Mouse (Mus musculus) frontal cortex, adult 2 months (tissue): ENCODE data around the gene Ust. TPM values are rescaled to one million over a fixed set of nuclear protein-coding genes. Genes with fewer than 3 reads are reported as not detected.
A peak's percentile ranks its signal among the peaks of the same experiment; 100 is the strongest.

Experiments used
- DNase-seq, 2 experiments: peaks; one replicate each; pipeline ENCODE4 v3.0.0; 2022; ENCODE audit warnings: low spot score in 1 of 2; ENCODE audit errors: extremely low spot score in 1 of 2
- polyA plus RNA-seq: library from polyadenylated mRNA; depleted of rRNA; stranded (reverse); fragments of >200 nt; gene quantifications from 2 replicates; pipeline ENCODE4 v1.2.3, GENCODE M21; 2012

Gene Ust
- polyA plus RNA-seq, 1 experiment: 14.5 TPM

DNA sequence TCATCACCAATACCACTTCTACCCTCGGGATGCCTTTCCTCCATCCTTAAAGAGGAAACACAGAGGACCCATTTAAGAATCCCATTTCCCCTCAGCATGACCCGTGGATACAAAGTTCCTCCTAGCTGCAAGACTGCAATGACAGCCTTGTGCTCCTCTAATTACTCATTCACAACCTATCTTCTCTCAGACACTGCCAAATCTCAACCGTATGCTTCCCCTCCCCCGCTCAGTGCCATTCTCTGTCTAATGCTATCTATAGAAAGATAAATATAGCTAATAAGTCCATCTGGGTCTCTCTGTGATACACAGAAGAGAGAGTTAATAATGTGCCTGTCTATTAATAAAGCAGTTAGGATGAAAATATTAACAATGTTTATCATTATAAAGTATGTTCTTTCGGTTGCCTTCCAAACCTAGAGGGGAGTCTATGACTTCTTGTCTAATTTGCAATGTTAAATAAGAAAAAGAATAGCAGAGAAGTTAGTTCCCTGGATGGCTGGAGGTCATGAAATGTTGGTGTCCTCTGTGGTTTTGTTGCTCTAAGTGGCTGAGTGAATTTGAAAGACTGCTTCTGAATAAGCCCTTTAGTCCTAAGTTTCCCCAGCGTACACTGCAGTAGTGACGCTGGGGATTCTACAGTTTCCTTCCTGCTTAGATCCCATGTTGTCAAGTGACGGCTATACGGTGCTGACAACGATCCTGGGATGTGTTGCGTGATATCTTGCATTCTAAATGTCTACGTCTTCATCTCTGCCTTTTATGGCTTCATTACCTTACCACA, 178.8 kb downstream of the Ust start:
- DNase-seq: peak in 1 of 2 experiments; percentile 36

DNA sequence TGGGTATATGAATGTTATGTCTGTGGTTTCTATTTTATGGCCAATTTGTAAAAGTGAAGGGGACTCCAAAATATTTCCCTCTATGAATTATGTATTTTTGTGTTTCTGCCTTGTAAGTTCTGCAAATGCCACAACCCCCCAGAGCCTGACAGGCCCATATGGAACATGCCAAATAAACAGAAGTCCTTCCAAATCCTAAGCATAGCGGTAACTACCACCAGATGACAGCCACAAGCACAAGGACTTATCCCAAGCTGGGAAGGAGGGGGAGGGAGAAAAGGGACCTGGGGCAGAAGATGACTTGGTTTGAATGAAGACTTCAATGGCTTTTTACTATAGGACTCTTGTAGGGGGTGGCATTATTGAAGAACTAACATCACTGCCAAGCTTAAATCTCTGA, 182.0 kb downstream of the Ust start:
- no peak for DNase-seq

DNA sequence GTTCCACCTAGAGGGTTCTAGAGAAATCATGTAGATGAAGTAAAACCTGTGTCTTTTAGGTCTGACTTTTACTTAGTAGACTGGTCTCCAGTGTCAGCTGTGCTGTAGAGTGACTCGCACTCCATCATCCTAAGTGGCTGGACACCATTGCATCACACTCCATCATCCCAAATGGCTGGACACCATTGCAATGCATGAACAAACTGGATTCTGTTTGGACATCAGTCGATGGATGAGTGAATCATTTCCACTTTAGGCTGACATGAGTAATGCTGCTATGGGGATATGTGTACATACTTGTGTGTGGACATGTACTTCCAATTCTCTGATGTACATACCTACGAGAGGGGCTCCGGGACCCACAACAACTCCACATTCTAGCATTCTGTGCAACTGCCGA, 187.7 kb downstream of the Ust start:
- no peak for DNase-seq

DNA sequence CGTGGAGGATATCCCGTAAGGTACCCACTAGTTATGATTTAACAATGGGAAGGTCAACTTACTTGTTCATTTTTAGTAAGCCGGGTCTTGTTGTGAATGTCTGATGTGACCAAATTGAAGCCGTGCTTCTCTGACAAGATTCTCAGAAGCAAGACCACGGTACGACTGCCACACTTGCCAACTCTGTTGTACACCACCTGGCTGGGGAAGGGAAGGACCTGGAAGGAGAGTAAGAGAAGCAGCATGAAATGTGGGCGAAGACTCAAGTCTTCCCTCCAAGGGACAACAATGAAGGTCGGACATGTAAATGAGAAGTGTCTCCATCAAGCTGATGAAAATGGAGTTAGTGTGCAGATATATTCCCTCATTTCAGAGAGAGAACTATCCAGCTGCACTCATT, 188.6 kb downstream of the Ust start:
- no peak for DNase-seq

DNA sequence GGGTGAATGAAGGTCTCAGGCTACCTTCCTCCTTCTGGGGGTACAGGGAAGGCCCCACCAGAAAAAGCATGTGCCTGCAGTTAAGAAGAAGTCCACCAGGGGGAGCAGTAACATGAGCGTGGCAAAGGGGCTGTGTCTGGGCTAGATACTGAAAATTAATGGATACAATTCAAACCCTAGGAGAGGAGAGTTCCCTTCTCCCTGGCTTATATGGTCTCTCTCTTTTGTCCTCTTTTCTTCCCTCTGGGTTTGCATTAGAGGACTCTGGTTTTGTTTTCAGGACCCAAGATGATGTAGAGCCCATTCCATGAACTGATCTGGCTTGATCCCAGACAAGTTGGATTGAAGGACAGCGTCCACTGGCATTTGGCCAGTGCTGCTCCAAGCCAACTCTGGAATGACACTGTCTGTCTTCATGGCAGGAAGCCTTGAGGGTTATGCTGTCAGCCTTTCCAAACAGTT, 195.3 kb downstream of the Ust start:
- DNase-seq: peak in 1 of 2 experiments; percentile 82

DNA sequence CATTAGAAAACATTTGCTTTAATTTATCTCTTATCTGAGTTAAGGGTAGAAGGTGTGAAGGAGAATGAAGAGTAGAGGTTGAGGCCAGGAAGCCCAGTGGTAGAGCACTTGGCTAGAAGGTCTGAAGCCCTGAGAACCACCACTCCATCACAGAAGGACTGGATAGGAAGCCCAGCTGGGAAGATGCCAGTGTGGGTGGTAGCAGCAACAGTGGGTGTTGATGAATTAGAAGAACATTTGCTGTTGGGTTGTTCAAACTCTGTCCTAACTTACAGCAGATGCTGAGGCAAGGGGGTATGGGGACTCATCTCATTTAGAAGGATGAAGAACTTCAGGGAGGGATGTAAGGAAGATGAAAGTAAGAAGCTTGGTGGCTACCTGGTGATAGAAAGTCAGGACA, 197.9 kb downstream of the Ust start:
- DNase-seq: no peak

DNA sequence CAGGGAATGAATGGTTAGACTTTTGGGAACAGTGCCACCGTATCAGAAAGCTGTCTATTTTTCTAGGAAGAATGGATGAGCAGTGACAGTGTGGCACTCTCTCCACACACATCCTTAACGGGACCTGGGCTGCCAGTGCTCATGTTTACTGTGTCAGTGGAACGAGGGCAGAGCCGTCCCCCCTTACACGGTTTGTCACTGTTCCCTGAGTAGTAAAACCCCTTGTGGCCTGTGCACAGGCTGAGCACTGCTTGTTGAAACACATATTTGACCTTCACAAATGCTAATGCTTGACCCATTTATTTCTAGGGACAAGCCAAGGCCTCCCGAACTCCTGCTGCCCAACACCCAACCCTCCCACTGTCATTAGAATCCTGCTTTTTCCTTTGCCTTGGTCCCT, 209.2 kb downstream of the Ust start:
- no peak for DNase-seq

DNA sequence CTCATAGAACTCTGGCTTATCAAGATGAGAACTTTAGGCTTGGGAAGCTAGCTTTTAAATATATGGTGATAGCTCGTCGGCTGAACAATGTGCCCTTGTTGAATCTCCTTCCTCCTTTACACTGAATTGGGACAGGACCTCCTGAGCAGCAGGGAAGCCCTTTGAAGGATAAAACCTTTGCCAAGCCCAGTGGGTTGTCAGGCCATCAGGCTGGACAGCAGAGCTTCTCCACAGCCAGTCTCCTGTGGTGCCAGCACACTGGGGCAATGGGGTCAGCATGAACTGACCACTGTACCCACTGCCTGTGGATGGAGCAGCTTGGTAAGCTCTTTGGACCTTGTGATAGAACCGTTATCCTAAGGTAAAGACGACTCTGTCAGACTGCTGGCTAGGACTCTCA, 214.4 kb downstream of the Ust start:
- no peak for DNase-seq

DNA sequence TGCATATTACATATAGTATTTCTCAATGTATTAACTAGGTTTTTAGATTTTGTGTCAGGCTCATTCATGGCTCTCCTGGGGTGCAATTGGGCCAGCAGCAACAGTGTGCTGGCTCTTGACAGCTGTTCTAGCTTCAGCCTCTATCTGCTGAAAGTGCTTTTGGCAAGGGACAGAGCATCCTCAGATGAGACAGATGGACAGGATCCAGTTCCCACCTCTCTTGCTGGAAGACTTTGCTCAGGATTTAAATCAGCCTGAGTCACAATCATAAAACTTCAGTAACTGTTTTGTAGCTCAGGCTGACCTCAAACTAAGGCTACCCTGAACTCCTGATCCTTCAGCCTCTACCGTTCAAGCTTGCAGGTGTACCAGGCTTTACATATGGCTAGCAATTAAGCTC, 219.5 kb downstream of the Ust start:
- DNase-seq: peak; percentile 20 to 59

DNA sequence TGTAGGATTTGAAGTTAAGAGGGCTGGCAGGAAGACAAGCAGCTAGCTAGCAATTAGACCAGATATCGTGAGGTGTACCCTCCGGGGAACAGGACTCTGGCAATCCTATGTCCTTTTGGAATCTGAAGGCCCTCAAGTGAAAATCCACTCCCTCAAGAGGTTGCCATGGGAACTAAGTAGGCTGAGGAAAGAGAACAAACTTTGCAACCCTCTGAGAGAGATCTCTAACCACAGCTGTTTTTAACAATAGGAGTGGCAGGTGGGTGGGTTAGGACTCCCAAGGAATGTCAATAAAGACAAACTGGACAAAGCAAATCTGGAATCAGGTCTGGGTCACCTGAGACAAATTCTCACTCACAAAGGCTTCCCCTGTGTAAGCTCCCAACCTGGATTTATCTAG, 221.4 kb downstream of the Ust start:
- no peak for DNase-seq

DNA sequence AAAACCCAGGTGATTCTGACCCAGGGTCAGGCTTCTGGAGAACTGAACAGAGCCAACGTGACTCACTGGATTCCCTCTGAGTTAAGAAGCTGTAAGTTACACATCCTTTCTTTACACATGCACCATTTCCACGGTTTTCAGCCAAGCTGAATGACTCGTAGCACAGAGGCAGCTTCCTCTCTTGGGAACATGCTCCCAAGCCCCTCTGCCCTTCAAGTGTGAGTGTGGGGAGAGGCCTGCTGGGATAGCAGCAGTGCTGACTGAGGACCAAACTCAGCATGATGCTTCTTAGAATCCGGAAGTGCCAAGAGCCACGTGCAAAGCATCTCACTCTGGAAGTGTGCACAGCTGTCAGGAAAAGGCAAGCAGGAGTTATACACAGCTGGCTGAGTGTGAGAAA, 228.0 kb downstream of the Ust start:
- DNase-seq: no peak

DNA sequence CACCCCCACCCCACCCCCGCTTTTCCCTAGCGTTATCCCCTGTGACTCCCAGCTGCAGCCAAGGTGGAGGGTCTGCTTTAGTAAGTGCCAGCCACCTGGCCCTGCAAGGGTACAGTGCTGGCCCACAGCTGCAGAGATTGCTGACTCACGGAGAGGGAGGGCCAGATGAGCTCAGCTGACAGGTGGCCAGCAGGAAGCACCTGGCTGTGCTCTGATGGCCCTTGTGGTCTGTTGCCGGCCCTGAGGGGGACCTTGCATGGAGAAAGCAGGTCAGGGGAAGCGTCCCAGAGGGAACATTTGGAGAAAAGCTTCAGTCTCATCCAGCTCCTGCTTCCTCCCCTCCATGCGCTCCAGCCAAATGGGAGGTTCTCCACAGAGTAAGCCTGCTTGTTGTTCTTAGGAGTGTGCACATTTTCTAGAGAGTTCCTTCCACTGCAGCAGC, 231.3 kb downstream of the Ust start:
- no peak for DNase-seq

DNA sequence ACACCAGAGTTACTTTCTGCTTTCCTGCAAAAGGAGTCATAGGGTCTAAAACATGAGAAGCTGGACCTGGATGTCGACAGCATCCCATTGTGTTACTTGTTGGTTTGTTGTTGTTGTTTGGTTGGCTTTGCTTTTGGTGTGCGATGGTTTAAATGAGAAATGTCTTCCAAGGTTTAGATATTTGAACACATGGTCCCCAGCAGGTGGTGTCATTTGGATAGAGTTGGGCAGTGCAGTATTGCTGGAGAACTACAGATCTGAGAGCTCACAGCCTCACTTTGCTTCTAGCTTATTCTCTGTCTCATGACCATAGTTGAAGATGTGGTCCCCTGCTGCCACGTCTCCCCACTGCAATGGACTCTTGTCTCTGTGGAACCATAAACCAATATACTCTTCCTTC, 234.6 kb downstream of the Ust start:
- no peak for DNase-seq

DNA sequence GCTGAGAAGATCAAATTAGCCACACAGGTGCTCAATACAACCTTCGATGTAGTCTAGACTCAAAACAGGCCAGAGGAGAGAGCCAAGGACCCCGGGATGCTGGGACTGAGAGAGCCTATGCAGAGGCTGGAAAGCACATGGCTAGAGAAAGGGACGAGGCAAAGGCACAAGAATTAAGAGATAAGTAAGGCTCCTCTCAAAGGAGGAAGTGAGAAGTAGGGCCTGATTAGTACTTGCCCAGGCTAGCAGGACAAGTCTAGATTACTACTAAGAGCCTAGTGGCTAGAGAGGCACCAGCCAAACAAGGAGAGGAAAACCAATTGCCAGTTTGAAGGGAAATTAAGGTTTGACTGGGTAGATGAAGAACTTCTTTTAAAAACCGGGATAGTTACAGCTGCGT, 241.5 kb downstream of the Ust start:
- no peak for DNase-seq

DNA sequence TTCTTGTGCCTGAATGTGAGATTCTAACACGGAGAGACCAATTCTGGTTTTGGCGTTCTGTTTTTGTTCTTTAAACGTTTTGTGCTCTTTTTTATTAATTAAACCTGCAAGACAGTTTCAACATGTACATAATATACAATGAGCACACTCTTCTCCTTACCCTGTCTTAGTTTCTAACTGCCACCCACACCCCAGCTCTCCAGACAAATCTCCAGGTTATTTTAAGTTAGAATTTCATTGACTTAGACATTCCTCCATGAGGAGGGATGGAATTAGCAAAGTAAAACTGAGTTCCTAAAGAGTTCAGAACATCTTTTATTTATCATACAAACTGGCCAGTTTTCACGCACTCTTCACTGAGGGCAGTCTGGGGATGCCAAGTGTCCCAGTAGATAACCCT, 248.9 kb downstream of the Ust start:
- peak in 1 of 2 experiments; percentile 34 for DNase-seq

DNA sequence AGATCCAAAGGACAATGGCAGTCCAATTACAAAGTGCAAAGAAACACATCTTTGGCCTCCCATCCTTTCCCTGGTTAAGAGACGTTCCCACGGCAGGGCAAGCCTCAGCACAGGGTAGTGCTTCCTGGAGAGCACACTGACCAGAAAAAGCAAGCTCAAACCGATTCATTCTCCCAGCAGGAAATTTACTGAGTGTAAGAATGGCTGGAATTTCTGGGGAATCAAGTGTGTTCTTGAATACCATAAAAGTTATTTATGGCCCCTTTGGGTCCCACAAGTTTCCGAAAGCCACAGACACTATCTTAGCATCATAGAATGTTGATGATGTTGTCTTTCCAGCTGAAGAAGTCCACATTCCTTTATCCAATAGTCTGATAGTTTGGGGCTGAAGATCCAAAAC, 258.9 kb downstream of the Ust start:
- no peak for DNase-seq

DNA sequence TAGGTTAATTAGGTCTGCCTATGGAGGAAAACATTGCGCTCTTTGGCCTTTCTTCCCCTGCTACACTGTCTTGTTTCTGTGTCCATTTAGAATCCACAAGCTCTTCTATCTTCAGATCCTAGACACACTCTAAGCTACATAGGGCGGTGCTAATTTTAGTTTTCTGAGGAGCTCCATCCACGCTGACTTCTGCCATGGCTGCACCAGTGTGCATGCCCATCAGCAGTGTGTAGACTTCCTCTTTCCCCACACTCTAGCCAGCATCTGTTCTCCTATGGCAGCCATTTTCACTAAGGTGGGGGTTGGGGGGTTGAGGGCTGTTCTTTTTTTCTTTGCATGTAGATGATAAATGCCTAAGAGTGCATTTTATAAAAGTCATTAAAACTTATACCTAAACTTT, 268.6 kb downstream of the Ust start:
- no peak for DNase-seq

DNA sequence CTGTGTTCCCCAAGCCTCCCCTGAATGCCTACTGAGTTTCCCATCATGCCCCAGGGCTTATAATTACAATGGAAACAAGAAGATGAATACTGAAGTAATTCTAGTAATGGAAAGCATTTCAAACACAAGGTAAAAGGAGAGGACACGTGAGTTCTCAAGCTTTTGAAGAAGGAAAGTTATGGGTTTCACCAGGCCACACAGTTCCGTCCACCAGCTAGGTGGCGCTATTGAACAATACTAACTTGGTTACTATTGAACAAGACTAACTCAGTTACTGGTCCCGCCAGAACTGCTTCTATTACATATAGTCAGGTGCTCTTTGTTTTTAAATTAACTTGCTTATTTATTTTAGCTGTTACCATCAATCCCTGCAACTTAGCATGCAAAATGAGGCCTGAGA, 276.3 kb downstream of the Ust start:
- peak; percentile 33 to 90 for DNase-seq

DNA sequence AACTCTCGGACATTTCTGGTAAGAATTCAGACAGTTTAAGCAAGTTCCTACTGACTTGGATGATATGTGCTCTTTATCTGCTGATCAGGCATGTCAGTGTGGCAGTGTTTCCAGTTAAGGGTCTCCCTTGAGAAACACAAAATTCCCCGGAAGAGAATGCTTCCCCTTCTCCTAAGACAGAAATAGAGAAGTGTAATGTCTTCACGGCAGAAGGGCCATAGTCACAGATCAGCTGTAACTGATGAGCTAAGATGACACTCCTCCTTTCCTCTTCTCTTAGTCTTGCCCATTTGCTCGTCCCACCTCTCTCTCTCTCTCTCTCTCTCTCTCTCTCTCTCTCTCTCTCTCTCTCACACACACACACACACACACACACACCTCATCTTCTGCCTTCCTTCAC, 277.9 kb downstream of the Ust start:
- DNase-seq: no peak

DNA sequence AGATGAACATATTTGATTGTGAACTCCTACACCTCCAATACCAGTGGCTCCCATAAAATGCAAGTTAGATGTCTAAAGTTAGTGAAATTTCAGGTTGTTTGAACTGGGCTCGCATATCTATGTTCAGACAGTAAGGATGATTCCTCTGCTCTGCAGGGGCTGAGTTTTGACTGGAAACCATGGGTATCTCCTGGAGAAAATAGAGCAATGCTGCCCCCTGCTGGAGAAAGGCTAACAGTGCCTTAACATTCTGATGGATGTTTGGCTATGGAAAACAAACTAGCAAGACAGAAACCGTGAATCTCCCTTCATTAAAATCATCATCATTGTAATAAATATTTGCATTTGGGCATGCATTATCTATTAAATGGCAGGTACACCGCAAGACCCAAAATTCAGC, 278.4 kb downstream of the Ust start:
- DNase-seq: peak; percentile 64 to 94

DNA sequence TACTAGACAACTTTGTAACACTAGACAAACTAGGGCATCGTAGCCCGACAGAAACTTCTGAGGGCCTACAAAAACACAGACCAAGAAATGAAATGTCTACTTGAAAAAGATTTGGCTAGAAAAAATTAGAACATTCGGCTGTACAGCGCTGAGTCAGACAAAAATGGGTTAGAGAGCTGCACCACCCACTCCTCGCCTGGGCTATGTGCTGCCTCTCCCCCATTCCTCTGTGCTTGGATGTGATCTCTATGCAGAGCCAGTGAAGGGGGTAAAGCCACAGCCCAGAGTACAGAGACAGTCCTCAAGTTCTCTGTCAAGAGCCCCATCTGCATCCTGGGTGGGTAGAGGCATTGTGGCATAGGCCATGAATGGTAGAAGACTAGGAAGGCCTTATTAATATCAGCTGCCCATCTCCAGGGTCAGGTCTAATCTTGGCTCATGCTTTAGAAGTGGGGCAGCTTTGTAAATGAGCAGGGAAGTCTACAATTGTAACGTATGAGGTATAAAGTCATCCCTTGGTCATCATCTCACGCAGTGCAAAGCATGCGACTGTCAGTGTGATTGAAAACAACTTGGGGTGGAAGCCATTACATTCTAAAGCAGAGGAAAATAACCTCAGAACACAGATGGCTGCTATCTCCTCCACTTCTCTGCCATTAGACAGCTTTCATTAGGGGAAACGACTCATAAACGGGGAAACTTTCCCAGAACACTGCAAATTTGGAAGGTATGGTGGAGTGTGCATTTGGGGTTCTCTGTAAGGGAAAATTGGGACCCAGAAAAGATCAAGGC, 281.6 kb downstream of the Ust start:
- peak; percentile 74 to 85 for DNase-seq
